Mouse (Mus musculus) heart, embryonic 10.5 days (tissue): Measurements from ENCODE around the gene Serbp1. TPM values are rescaled to one million over a fixed set of nuclear protein-coding genes. Genes with fewer than 3 reads are reported as not detected.

Source experiments
- DNase-seq: peaks from one replicate; pipeline ENCODE4 v3.0.0-alpha.2; 2017; ENCODE audit warnings: low spot score
- H3K27ac ChIP-seq: fragments of 300-500 bp; sonication (generic); 2 replicates; pipeline ENCODE4 v1.5.1; 2016; ENCODE audit warnings: mild to moderate bottlenecking
- H3K27me3 ChIP-seq: fragments of 300-500 bp; sonication (generic); 2 replicates; pipeline ENCODE4 v1.6.1; 2016; ENCODE audit warnings: mild to moderate bottlenecking; ENCODE audit not compliant: poor library complexity, insufficient read depth, severe bottlenecking
- H3K36me3 ChIP-seq: fragments of 300-500 bp; sonication (generic); 2 replicates; pipeline ENCODE4 v1.6.1; 2016; ENCODE audit warnings: mild to moderate bottlenecking, moderate library complexity
- H3K4me1 ChIP-seq: fragments of 300-500 bp; sonication (generic); 2 replicates; pipeline ENCODE4 v1.6.1; 2016; ENCODE audit warnings: mild to moderate bottlenecking
- H3K4me3 ChIP-seq: fragments of 300-500 bp; sonication (generic); 2 replicates; pipeline ENCODE4 v1.5.1; 2016; ENCODE audit warnings: mild to moderate bottlenecking, moderate library complexity
- H3K9me3 ChIP-seq: fragments of 300-500 bp; sonication (generic); 2 replicates; pipeline ENCODE4 v1.6.1; 2016; ENCODE audit warnings: mild to moderate bottlenecking, moderate library complexity
- WGBS: fragments of 180-500 bp; shearing (Covaris S2); methylation state at CpG from one replicate; pipeline ENCODE4 v1.1.7; 2016; 5-methylcytosine and 5-hydroxymethylcytosine counted together
- polyA plus RNA-seq: library from polyadenylated mRNA; unstranded; fragments of >200 nt; fragmentation: Nextera tagmentation; extraction: Ambion mirVana; gene quantifications from 2 replicates; pipeline ENCODE4 v1.2.1, GENCODE M21; 2016

Serbp1 gene
- polyA plus RNA-seq, 1 experiment from 2014 or later = 514 TPM

- WGBS = 91% methylated on average over 7 of the region's 7 CpGs
- Histone ChIP-seq H3K27me3 (no peaks in the 10 kb centered on the region), H3K27ac (no peak overlapping the region), H3K4me1 (no peaks in the 10 kb centered on the region), H3K9me3 (no peaks in the 10 kb centered on the region), H3K36me3 (no peaks in the 10 kb centered on the region), H3K4me3 (no peak overlapping the region)
- DNase-seq = no peak
Measured at GRCm38 (mm10) chr6:67243765-67244420, 5.9 kb downstream of the Serbp1 start.

- no peak for DNase-seq
- no peak overlapping the region for H3K4me3 ChIP-seq
- WGBS = 84% methylated on average over 5 of the region's 5 CpGs
- no peak overlapping the region for H3K27ac ChIP-seq
- no peaks in the 10 kb centered on the region for H3K36me3 ChIP-seq
- H3K27me3 ChIP-seq = no peaks in the 10 kb centered on the region
- no peaks in the 10 kb centered on the region for H3K9me3 ChIP-seq
- H3K4me1 ChIP-seq = no peaks in the 10 kb centered on the region
Measured at GRCm38 (mm10) chr6:67244451-67244850, 6.5 kb downstream of the Serbp1 start.

DNA sequence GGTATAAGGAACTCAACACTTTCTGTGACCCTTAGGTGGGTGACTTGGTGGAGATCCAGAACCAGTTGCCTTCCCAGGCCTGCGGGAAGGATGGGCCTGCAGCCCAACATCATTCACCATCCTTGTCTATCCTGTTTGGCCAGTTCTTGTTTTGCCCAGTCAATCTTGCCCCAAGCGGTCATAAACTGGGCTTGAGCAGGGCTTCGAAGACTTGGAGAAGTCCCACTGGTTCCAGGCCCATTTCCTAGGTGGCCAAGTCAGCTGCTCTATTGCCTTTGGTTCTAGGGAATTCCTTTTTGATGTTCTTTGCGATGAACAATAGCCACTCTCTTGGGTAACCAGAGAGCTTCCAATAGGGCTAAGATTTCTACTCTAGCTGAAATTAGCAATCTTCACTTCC lies 13.1 kb downstream of the Serbp1 start:
- no peaks in the 10 kb centered on the region for H3K36me3 ChIP-seq
- no peaks in the 10 kb centered on the region for H3K4me1 ChIP-seq
- no peak for DNase-seq
- H3K27ac ChIP-seq = no peak overlapping the region
- H3K4me3 ChIP-seq = no peak overlapping the region
- H3K27me3 ChIP-seq = no peaks in the 10 kb centered on the region
- 84% methylated on average over 4 of the region's 4 CpGs for WGBS
- H3K9me3 ChIP-seq = no peaks in the 10 kb centered on the region

GRCm38 (mm10) chr6:67264935-67265334 lies 27.0 kb downstream of the Serbp1 start:
- 0 out of 2 replicates have a peak, but pooled peaks cover 1% of the 10 kb centered on the region for H3K4me1 ChIP-seq
- 62% methylated on average over 7 of the region's 7 CpGs for WGBS
- DNase-seq = no peak
- H3K36me3 ChIP-seq = no peaks in the 10 kb centered on the region
- H3K9me3 ChIP-seq = no peaks in the 10 kb centered on the region
- no peak overlapping the region for H3K4me3 ChIP-seq
- no peak overlapping the region for H3K27ac ChIP-seq
- no peaks in the 10 kb centered on the region for H3K27me3 ChIP-seq

GRCm38 (mm10) chr6:67266159-67266657 lies 28.2 kb downstream of the Serbp1 start:
- Histone ChIP-seq H3K9me3 (no peaks in the 10 kb centered on the region), H3K4me3 (peak overlapping the region; percentile 100), H3K27me3 (no peaks in the 10 kb centered on the region), H3K36me3 (peaks cover 2% of the 10 kb centered on the region; the same call in 1 of the 2 replicates), H3K4me1 (0 out of 2 replicates have a peak, but pooled peaks cover 3% of the 10 kb centered on the region), H3K27ac (peak overlapping the region; percentile 100)
- under 1% methylated on average over 23 of the region's 23 CpGs for WGBS
- no peak for DNase-seq

DNA sequence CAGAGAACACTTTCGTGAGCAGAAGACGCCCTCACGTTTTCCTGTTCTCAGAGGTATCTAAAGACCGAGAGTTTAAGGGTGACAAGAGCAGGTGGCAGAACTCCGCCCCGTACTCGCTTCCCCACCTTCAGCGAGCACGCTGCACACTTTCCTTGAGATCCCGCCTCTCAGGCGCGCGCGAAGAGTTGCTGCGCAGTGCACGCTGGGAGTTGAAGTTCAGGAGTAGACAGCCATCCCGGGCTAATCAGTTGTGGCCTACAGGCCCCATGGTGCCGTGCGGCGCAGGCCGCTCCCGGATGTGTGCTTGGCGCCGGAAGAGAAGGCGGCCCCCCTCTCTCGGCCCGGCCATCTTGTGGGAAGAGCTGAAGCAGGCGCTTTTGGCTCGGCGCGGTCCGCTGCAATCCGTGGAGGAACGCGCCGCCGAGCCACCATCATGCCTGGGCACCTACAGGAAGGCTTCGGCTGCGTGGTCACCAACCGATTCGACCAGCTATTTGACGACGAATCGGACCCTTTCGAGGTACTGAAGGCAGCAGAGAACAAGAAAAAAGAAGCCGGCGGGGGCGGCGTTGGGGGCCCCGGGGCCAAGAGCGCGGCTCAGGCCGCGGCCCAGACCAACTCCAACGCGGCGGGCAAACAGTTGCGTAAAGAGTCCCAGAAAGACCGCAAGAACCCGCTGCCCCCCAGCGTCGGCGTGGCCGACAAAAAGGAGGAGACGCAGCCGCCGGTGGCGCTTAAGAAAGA lies 28.9 kb downstream of the Serbp1 start:
- under 1% methylated on average over 68 of the region's 68 CpGs for WGBS

DNA sequence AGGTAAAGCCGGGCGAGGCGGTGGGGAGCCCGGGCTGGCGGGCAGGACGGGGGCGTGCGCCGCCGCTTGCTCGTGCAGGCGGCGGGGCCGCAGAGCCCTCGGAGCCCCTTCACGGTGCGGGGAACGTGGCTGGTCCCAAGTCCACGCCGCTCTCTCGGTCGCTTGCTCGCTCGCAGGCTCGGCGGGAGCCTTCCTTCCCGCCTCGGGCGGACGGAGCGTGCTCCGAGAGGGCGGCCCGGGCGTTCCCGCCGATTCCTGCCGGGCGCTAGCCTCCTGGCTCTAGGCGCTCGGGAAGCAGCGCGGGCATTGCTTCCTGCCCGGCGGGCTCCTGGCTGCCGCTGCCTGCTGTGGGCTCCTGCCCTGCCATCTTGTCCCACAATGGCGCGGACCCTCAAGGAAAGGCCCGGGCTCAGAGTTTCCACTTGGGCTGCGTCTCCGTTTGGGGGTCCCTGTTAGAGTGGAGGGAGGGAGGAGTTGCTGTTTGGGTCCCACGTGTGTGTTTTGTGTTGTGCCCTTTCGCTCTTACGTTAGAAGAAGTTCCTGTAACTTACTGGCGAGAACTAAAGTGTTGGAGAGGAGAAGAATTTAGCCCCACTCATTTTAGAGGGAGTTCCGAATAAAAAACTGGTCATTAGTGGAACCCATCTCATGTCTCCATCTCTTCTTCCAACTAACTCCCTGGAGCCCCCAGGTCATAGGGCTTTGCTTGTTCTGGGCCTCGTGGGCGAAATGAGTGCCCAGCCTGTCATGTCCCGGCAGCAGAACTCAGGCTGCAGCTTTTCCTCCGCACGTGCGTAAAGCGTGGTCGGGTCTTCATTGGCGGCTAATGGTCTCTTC lies 29.6 kb downstream of the Serbp1 start:
- Histone ChIP-seq H3K4me3 (peak overlapping the region; percentile 100), H3K9me3 (no peaks in the 10 kb centered on the region), H3K27ac (peak overlapping the region; percentile 100), H3K27me3 (no peaks in the 10 kb centered on the region), H3K4me1 (0 out of 2 replicates have a peak, but pooled peaks cover 3% of the 10 kb centered on the region), H3K36me3 (peaks cover 15% of the 10 kb centered on the region)
- peak; percentile 82 for DNase-seq
- under 1% methylated on average over 64 of the region's 65 CpGs for whole genome bisulfite sequencing

More for the DNA sequence above, 28.9 kb downstream of the Serbp1 start:
- DNase-seq = peak; percentile 99
- Histone ChIP-seq H3K36me3 (peaks cover 8% of the 10 kb centered on the region), H3K27ac (peak overlapping the region; percentile 100), H3K4me1 (0 out of 2 replicates have a peak, but pooled peaks cover 3% of the 10 kb centered on the region), H3K4me3 (peak overlapping the region; percentile 100), H3K9me3 (no peaks in the 10 kb centered on the region), H3K27me3 (no peaks in the 10 kb centered on the region)

DNA sequence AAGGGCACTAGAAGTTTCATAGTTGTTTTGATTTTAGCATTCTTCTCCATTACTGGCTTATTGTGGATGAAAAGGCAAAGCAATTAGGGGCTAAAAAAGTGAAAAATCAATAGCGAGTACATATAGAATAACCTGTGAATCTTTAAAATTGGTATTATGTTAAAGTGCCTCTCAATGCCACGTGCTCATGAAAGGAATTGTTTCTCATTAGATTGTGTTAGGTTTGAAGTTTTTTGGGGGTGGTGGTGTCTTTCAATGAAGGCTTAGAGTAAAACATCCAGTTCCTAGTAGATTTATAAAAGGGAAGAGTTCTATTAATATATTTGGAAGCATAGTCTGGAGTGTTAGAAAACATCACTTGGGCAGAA lies 30.3 kb downstream of the Serbp1 start:
- Histone ChIP-seq H3K9me3 (no peaks in the 10 kb centered on the region), H3K36me3 (peaks cover 21% of the 10 kb centered on the region), H3K27me3 (no peaks in the 10 kb centered on the region), H3K4me3 (peak overlapping the region; percentile 100), H3K27ac (peak overlapping the region; percentile 100), H3K4me1 (0 out of 2 replicates have a peak, but pooled peaks cover 3% of the 10 kb centered on the region)
- no peak for DNase-seq
- WGBS = 2% methylated on average over 2 of the region's 2 CpGs

- peaks cover 28% of the 10 kb centered on the region for H3K36me3 ChIP-seq
- no peak for DNase-seq
Measured at GRCm38 (mm10) chr6:67268983-67269382, 31.0 kb downstream of the Serbp1 start.

GRCm38 (mm10) chr6:67269459-67269858 lies 31.5 kb downstream of the Serbp1 start:
- peaks cover 33% of the 10 kb centered on the region for H3K36me3 ChIP-seq
- H3K4me3 ChIP-seq = peak overlapping the region; percentile 100
- DNase-seq = no peak
- no peaks in the 10 kb centered on the region for H3K27me3 ChIP-seq
- 45% methylated on average over 2 of the region's 2 CpGs for WGBS
- H3K9me3 ChIP-seq = no peaks in the 10 kb centered on the region
- H3K4me1 ChIP-seq = 0 out of 2 replicates have a peak, but pooled peaks cover 3% of the 10 kb centered on the region
- H3K27ac ChIP-seq = no peak overlapping the region

More at GRCm38 (mm10) chr6:67268983-67269382, 31.0 kb downstream of the Serbp1 start:
- WGBS = 9% methylated on average over 1 of the region's 1 CpGs
- H3K9me3 ChIP-seq = no peaks in the 10 kb centered on the region
- H3K27ac ChIP-seq = no peak overlapping the region
- 0 out of 2 replicates have a peak, but pooled peaks cover 3% of the 10 kb centered on the region for H3K4me1 ChIP-seq
- H3K27me3 ChIP-seq = no peaks in the 10 kb centered on the region
- H3K4me3 ChIP-seq = peak overlapping the region; percentile 100

GRCm38 (mm10) chr6:67277944-67278343 lies 40.0 kb downstream of the Serbp1 start:
- no peak overlapping the region for H3K27ac ChIP-seq
- H3K36me3 ChIP-seq = peaks cover 77% of the 10 kb centered on the region
- DNase-seq = no peak
- H3K4me1 ChIP-seq = no peaks in the 10 kb centered on the region
- no peak overlapping the region for H3K4me3 ChIP-seq
- no peaks in the 10 kb centered on the region for H3K27me3 ChIP-seq
- WGBS = 91% methylated on average over 5 of the region's 5 CpGs
- no peaks in the 10 kb centered on the region for H3K9me3 ChIP-seq

DNA sequence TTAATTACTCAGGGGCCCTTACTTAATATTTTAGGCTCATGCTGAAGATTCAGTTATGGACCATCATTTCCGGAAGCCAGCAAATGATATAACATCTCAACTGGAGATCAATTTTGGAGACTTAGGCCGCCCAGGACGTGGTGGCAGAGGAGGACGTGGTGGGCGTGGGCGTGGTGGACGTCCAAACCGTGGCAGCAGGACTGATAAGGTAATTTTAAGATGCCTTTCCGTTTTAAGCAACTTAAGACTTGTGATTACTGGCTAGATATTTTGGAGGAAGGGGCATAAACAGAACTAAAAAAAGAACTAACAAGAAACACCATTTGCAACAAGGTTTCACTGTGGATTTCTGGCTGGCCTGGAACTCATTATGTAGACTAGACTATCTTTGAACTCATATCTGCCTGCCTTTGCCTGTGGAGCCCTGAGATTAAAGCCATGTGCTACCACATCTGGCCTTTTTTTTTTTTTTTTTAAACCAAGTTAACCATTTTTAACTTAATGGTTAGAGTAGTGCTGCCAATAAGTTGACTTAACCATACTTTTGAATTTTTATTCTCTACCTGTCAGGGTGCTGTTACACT lies 43.7 kb downstream of the Serbp1 start:
- H3K9me3 ChIP-seq = no peaks in the 10 kb centered on the region
- H3K4me1 ChIP-seq = no peaks in the 10 kb centered on the region
- no peaks in the 10 kb centered on the region for H3K27me3 ChIP-seq
- 60% methylated on average over 9 of the region's 9 CpGs for WGBS
- H3K36me3 ChIP-seq = peaks cover 74% of the 10 kb centered on the region
- no peak for DNase-seq
- no peak overlapping the region for H3K27ac ChIP-seq
- no peak overlapping the region for H3K4me3 ChIP-seq
